Mouse (Mus musculus) spleen, postnatal 14 days (tissue): Measurements from ENCODE around the gene Fanca.
A peak's percentile ranks its signal among the peaks of the same experiment; 100 is the strongest.

Experiments
- DNase-seq, 2 experiments: peaks; one replicate each; pipeline ENCODE4 v3.0.0; 2021 to 2022; ENCODE audit warnings: low spot score in 2 of 2

Fanca gene

GRCm38 (mm10) chr8:123318467-123318911 lies at the start of gene Fanca:
Fanca (minus strand) TSS chr8:123318576.
- peak; percentile 91 to 93 for DNase-seq

- peak; percentile 46 to 63 for DNase-seq
These were observed 42.8 kb upstream of the Fanca start for GRCm38 (mm10) chr8:123361082-123361739.

- no peak for DNase-seq
These were observed 34.8 kb upstream of the Fanca start for GRCm38 (mm10) chr8:123353216-123353615.

GRCm38 (mm10) chr8:123352786-123353185 lies 34.4 kb upstream of the Fanca start:
- no peak for DNase-seq

GRCm38 (mm10) chr8:123352118-123352517 lies 33.7 kb upstream of the Fanca start:
- DNase-seq, result no peak

- no peak for DNase-seq
These were observed 30.7 kb upstream of the Fanca start for GRCm38 (mm10) chr8:123349073-123349472.

DNA sequence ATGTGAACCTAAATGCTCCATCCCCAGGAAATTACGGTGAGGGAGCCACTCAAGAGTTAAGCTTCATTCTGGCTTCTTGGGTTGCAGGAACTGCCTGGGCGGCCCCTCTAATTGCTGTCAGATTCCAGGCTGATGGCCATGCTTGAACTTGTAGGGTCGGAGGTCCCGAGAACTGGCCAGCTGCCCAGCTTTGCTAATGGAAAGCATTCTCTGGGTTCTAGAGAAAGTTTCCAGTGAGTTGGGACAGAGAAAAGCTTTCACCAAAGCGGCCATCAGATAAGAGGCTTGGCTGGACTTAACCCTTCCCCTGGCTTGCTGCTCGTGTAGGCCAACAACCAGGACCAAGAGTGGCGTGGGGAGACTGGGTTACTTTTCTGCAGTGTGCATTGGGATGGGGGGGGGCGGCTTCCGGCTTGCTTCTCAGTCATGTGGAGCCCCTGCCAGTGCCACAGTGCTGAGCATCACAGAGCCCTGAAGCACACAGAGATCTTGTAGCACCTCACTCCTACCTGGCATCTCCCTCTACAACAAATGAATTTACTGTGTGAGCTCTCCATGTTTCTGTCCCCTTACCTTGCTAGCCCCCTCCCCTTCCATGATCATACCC lies 30.0 kb upstream of the Fanca start:
- peak in 1 of 2 experiments; percentile 9 for DNase-seq

DNA sequence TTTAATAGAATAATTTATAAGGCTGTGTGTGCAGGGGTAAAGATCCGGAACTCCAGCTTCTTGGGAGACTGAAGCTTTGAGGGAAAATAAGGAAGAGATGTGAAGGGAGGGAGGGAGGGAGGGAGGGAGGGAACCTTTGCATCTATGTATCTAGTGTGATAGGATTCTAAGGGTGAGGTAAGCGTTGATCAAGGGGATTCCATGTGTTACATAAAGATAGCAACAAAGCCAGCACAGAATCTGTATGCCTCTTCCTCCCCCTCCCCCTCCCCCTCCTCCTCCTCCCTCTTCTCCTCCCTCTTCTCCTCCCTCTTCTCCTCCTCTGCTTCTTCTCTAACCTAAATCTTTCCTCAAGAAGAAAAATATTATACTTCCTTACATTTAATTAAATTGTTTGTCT lies 28.9 kb upstream of the Fanca start:
- no peak for DNase-seq

DNA sequence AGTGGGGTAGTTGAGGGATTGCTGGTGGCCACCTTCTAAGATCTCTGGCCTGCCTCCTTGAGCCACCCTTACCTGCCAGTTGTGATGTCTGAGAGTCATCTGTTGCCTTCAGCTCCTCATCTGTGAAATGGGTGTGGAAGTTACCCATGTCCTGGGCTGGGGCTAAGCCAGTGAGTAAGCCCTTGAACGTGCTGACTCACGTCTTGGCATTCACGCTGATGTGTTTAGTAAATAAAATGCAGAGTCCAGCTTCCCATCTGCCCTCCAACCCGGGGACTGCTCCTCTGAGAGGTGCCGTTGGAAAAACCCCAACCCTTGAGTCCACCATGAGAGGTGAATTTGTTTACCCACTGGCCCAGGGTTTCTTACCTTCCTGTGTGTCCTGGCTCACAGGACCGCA lies 27.5 kb upstream of the Fanca start:
- no peak for DNase-seq

- no peak for DNase-seq
These were observed 26.8 kb upstream of the Fanca start for GRCm38 (mm10) chr8:123345135-123345534.

DNA sequence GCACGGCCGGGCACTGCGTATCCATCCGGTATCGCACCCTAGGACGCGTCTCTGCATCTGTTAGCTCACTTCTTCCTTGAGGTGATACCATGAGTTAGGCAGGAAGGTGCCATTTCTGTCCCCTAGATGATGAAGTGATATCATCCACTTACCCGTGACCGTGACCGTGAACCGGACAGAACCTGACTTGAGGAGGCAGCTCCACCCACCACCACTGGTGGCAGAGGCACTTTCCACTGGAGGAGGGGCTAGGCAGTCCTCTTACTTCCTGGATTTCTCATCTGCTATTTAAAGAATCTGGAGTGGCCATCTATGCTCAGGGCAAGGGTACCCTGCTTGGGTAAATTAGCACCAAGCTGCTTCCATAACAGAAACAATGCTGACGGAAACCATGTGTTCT lies 25.0 kb upstream of the Fanca start:
- DNase-seq, result no peak

DNA sequence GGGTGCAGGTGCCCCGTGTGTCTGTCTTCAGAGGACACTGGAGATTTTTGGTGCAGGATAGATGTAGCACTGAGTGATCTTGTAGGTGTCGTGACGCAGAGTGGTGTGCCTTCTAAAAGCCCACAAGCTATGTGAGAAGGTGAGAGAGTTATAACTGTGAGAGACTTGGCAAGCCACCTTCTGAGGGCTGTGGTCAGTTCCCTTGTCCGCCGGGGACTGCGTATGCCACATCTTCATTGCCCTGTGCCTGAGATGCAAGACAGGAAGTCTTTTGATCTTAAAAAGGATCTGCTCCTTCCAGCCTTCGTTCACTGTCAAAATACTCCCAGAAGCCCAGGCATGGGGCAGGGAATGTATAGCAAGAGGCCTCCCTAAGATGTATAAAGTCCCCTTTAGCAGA lies 24.5 kb upstream of the Fanca start:
- DNase-seq, result no peak

GRCm38 (mm10) chr8:123342253-123342652 lies 23.9 kb upstream of the Fanca start:
- DNase-seq, result no peak

DNA sequence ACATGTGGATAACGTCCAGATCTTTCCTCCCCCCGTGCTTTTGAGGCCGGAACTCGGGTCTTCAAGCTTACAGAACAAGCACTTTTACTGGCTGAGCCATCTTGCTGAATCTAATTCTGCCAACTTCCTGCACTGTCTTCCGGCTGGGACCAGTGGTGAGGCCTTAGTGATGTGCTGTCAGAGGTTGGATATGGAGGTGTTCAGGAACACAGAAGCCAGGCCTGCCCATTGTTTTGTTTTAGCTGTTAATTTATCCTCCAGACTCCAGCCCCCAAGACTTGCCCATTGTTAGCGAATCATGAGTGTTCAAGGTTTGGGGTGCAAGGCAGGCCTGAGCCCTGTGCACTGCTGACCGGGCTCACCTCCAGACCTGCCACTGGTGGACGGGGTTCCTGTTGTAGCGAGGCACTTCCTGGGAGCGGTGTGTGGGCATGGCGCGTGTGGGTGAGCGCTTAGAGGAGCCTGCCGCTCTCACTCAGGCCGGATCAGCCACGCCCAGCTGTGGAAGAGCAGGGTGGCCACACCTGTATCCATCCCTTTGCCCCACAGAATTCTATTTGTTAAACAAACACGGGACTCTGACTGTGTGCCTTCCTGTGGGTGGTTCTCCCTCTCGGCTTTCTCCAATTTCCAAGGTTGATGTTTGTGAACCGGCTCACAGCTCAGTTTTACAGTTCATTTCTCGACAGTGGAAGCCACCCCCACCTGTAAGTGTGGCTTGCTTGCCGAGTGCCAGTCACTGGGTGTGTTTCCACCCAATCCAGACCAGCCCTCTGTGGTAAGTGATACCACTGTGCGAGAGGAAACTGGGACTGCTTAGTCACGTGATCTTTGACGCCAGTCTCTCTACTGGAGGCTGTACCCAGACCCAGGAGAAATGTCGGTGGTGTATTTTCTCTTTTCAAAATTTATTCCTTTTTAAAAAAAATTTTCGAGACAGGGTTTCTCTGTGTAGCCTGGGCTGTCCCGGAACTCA lies 23.0 kb upstream of the Fanca start:
- DNase-seq, result no peak

- no peak for DNase-seq
These were observed 21.7 kb upstream of the Fanca start for GRCm38 (mm10) chr8:123340071-123340470.

GRCm38 (mm10) chr8:123337475-123337874 lies 19.1 kb upstream of the Fanca start:
- no peak for DNase-seq

DNA sequence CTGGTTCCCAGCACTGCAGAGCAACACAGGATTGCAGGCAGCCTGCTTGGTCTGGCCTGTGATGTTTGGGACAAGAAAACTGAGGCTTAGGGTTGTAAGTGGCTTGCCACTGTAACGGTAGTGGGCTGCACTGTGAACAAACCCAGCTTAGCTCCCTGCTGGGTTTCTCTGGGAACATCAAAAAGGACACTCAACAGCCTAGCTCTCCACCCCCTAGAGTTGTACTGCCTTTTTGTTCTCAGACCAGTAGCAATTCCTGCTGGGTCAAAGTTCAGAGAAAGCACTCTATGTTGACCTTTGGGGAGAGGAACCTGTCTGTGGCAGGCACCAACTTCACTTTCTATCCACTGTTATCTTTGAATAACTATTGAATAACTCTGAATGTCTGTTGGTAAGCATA lies 16.1 kb upstream of the Fanca start:
- no peak for DNase-seq

DNA sequence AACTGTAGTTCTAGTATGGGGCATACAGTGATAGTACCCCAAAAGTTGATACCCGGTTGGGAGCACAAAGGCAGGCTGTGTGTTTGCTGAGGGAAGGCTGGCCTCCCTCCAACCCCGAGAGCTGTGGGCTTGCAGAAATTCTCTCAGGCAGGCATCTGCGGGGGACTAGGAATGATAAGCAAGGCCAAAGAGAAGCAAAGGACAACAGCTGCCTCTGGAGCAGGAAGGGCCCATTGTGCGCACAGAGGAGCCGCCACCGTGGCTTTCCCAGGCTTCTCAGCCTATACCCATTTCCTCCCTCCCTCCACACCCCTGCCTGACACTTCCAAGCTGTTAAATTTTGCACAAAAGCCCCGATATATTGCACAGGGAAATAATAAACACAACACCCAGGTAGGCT lies 15.5 kb upstream of the Fanca start:
- no peak for DNase-seq

- DNase-seq, result no peak
These were observed 14.8 kb upstream of the Fanca start for GRCm38 (mm10) chr8:123333091-123333587.

DNA sequence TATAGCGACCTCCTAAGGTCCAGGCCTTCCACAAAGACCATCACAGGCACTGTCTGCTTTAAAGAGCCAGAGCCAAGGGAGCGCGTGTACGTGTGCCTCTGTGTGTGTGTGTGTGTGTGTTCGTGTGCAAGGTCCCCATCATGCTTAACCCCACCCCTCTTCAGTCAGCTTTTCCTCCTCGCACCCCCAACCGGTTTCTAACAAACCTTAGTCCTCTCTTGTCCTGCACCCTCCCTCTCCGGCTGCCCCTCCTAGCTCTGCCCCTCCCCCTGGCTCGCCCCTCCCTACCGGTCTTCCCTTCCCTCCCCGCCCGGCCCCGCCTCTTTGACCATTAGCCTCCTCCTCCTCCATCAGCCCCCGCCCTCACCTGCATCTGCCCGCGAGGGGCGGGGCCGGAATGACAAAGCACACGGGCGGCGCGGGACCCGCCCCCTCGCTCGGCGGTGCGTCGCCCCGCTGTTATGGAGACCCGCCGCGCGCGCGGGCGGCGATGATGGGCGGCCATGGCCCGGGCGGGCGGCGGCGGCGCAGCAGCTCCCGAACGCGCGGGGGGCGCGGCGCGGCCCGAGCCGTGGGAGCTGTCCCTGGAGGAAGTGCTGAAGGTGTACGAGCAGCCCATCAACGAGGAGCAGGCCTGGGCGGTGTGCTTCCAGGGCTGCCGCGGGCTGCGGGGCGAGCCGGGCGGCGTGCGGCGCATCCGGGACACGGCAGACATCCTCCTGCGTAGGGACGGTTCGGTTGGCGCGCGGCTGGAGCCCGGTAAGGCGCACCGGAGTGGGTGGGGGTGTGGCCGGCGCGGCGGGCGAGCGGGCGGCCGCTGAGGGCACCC lies 14.1 kb upstream of the Fanca start, which contains the start of gene Spire2:
Gene Spire2, plus strand, starts transcription at position 452 of the 829 bp plus-strand sequence.
- peak; percentile 55 to 67 for DNase-seq

GRCm38 (mm10) chr8:123331810-123332209 lies 13.4 kb upstream of the Fanca start:
- DNase-seq, result no peak
